Mouse (Mus musculus) adrenal gland, postnatal 25 days (tissue): ENCODE data around the gene Ttn. TPM values are rescaled to one million over a fixed set of nuclear protein-coding genes. Genes with fewer than 3 reads are reported as not detected.
"Not testable (repeated sequence)": the region's sequence is repeated elsewhere in the genome, so short reads cannot be mapped to it uniquely, and the experiment has no call there.

ENCODE experiments used
- DNase-seq: peaks from one replicate; pipeline ENCODE4 v3.0.0; 2021; ENCODE audit warnings: mixed read lengths
- long read RNA-seq: library from polyadenylated mRNA; stranded (forward); transcript quantifications from one replicate; pipeline ENCODE4 v2.0.0, GENCODE M21; 2021
- total RNA-seq: library from RNA; stranded (reverse); gene quantifications from 2 replicates; pipeline ENCODE4 v1.2.3, GENCODE M21; 2021

Gene Ttn
- total RNA-seq, result 0.91 and 1.9 TPM in 2 replicates
- long read RNA-seq, result 0 reads

GRCm38 (mm10) chr2:76982391-76983145, at the start of gene Ttn:
Ttn (minus strand) TSS chr2:76982547.
- no peak for DNase-seq

GRCm38 (mm10) chr2:77020649-77021048, 38.3 kb upstream of the Ttn start:
- no peak for DNase-seq

- DNase-seq, result no peak
Measured at GRCm38 (mm10) chr2:77017735-77018134, 35.4 kb upstream of the Ttn start.

- DNase-seq, result not testable (repeated sequence)
Measured at GRCm38 (mm10) chr2:77013449-77013848, 31.1 kb upstream of the Ttn start.

GRCm38 (mm10) chr2:77011981-77012380, 29.6 kb upstream of the Ttn start:
- no peak for DNase-seq

- no peak for DNase-seq
Measured at GRCm38 (mm10) chr2:77007015-77007414, 24.7 kb upstream of the Ttn start.

- no peak for DNase-seq
Measured at GRCm38 (mm10) chr2:77003148-77003547, 20.8 kb upstream of the Ttn start.

- DNase-seq, result no peak
Measured at GRCm38 (mm10) chr2:76998351-76998750, 16.0 kb upstream of the Ttn start.

- DNase-seq, result no peak
Measured at GRCm38 (mm10) chr2:76992493-76993201, 10.3 kb upstream of the Ttn start.

- DNase-seq, result no peak
Measured at GRCm38 (mm10) chr2:76987317-76987716, 5.0 kb upstream of the Ttn start.

GRCm38 (mm10) chr2:76984384-76984783, 2.0 kb upstream of the Ttn start:
- no peak for DNase-seq

- no peak for DNase-seq
Measured at GRCm38 (mm10) chr2:76983601-76984000, 1.3 kb upstream of the Ttn start.

- DNase-seq, result no peak
Measured at GRCm38 (mm10) chr2:76981717-76982116, 630 bp downstream of the Ttn start.

- DNase-seq, result no peak
Measured at GRCm38 (mm10) chr2:76980146-76980545, 2.2 kb downstream of the Ttn start.

- DNase-seq, result no peak
Measured at GRCm38 (mm10) chr2:76977650-76978049, 4.7 kb downstream of the Ttn start.

- no peak for DNase-seq
Measured at GRCm38 (mm10) chr2:76972051-76972450, 10.3 kb downstream of the Ttn start.

- no peak for DNase-seq
Measured at GRCm38 (mm10) chr2:76971069-76971468, 11.3 kb downstream of the Ttn start.

GRCm38 (mm10) chr2:76970669-76971068, 11.7 kb downstream of the Ttn start:
- no peak for DNase-seq

- DNase-seq, result no peak
Measured at GRCm38 (mm10) chr2:76970204-76970603, 12.1 kb downstream of the Ttn start.

- no peak for DNase-seq
Measured at GRCm38 (mm10) chr2:76969637-76970036, 12.7 kb downstream of the Ttn start.

GRCm38 (mm10) chr2:76968919-76969318, 13.4 kb downstream of the Ttn start:
- peak; percentile 76 for DNase-seq

- no peak for DNase-seq
Measured at GRCm38 (mm10) chr2:76966582-76966981, 15.8 kb downstream of the Ttn start.

- DNase-seq, result no peak
Measured at GRCm38 (mm10) chr2:76966013-76966412, 16.3 kb downstream of the Ttn start.

GRCm38 (mm10) chr2:76965542-76965941, 16.8 kb downstream of the Ttn start:
- DNase-seq, result no peak
